Mouse (Mus musculus): ENCODE results near the gene Phrf1. TPM values are rescaled to one million over a fixed set of nuclear protein-coding genes. Genes with fewer than 3 reads are reported as not detected.
A peak's percentile ranks its signal among the peaks of the same experiment; 100 is the strongest.

Gene Phrf1
- polyA plus RNA-seq, 1 experiment from 2014 or later, result 67.1 TPM

DNA sequence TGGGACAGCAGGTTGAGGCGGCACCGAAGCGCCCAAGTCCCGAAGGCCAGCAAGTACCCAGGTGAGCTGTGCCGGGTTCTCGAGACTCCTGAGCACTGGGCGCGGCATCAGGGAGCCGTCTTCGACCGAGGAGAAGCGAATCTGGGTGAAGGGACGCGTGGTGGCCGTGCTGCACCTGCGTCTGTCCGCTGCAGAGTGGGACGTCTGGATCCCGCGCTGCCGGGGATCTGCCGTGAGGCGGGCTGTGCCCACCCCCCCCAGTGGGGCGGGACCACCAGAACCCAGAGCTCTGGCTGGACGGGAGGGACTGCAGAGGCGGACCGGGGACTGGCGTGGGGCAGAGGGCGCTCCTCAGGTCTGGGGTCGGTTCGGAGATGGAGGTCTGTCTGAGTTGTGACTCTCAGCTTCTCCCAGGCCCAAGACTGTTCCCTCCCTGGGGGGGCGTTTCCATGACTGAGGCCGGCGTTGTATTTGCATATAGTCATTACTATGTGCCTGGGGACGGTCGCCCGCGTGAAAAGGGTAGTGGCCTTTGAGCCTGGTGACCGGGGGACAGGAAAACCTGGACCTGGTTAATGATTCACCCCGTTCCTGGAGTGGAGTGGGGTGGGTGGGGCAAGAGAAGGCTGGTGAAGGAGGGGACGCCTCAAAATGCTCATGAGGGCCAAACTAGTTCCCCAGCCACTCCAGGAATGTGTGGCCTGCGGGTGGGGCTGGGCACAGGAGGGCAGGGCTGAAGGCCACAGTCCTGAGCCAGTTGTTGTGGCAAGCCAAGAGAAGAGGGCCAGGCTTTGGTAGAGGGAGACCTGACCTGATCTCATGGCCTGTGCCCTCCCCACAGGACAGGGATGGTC, 12.5 kb upstream of the Phrf1 start:
- 0 out of 2 replicates have a peak, but pooled peaks cover 4% of the 10 kb centered on the region for H3K36me3 ChIP-seq (ENCODE audit: control insufficient read depth, insufficient read depth, low read length)
- under 1% methylated on average over 42 of the region's 42 CpGs for WGBS
- no peaks in the 10 kb centered on the region for H3K27me3 ChIP-seq (ENCODE audit: control insufficient read depth, insufficient read depth, low read length)
- no peaks in the 10 kb centered on the region for H3K9me3 ChIP-seq (ENCODE audit: control insufficient read depth, low read length)
- peaks cover 10% of the 10 kb centered on the region for H3K4me1 ChIP-seq (replicated peaks; ENCODE audit: control insufficient read depth, insufficient read depth, low read length)
- peak overlapping the region; percentile 85 for H3K4me2 ChIP-seq (replicated peaks; ENCODE audit: low read depth, low read length)
- peak overlapping the region; percentile 56 for H3K4me3 ChIP-seq (ENCODE audit: low read depth, low read length)
- no peak for DNase-seq (ENCODE audit: low spot score)
- peak overlapping the region; percentile 67 for H3K27ac ChIP-seq (ENCODE audit: low read depth, low read length)
- H3K9ac ChIP-seq (ENCODE audit: low read depth, low read length), result peak overlapping the region; percentile 54
- peak; percentile 74 for ATAC-seq (ENCODE audit: low FRiP score)

GRCm38 (mm10) chr7:141216894-141217293, 11.7 kb upstream of the Phrf1 start:
- H3K4me3 ChIP-seq (ENCODE audit: low read depth, low read length), result no peak overlapping the region
- H3K9ac ChIP-seq (ENCODE audit: low read depth, low read length), result no peak overlapping the region
- H3K27me3 ChIP-seq (ENCODE audit: control insufficient read depth, insufficient read depth, low read length), result no peaks in the 10 kb centered on the region
- ATAC-seq (ENCODE audit: low FRiP score), result no peak
- peak overlapping the region; percentile 85 for H3K4me2 ChIP-seq (replicated peaks; ENCODE audit: low read depth, low read length)
- H3K27ac ChIP-seq (ENCODE audit: low read depth, low read length), result no peak overlapping the region
- 0 out of 2 replicates have a peak, but pooled peaks cover 4% of the 10 kb centered on the region for H3K36me3 ChIP-seq (ENCODE audit: control insufficient read depth, insufficient read depth, low read length)
- no peak for DNase-seq (ENCODE audit: low spot score)
- no peaks in the 10 kb centered on the region for H3K9me3 ChIP-seq (ENCODE audit: control insufficient read depth, low read length)
- 87% methylated on average over 11 of the region's 11 CpGs for WGBS
- peaks cover 12% of the 10 kb centered on the region for H3K4me1 ChIP-seq (replicated peaks; ENCODE audit: control insufficient read depth, insufficient read depth, low read length)

DNA sequence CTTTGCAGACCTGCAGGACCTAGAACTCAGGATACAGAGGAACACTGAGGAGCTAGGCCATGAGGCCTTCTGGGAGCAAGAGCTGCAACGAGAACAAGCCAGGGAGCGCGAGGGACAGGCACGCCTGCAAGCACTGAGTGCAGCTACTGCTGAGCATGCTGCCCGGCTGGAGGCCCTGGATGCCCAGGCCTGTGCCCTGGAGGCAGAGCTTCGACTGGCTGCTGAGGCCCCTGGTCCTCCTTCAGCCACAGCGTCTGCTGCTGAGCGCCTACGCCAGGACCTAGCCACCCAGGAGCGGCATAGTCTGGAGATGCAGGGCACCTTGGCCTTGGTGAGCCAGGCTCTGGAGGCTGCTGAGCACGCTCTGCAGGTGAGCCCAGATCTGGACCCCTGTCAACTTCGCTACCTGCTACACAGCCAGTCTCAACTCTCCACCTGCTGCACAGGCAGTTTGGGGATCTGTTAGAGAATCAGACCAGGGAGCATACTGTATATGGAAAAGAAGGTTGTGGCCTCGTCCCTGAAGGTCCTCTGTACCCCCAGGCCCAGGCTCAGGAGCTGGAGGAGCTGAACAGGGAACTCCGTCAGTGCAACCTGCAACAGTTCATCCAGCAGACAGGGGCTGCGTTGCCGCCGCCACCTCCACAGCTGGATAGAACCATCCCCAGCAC, 11.1 kb upstream of the Phrf1 start:
- Histone ChIP-seq H3K9me3 (ENCODE audit: control insufficient read depth, low read length) (no peaks in the 10 kb centered on the region), H3K27me3 (ENCODE audit: control insufficient read depth, insufficient read depth, low read length) (no peaks in the 10 kb centered on the region), H3K27ac (ENCODE audit: low read depth, low read length) (no peak overlapping the region), H3K9ac (ENCODE audit: low read depth, low read length) (0 out of 2 replicates have a peak overlapping the region, but pooled peaks have one; percentile 15), H3K4me1 (replicated peaks; ENCODE audit: control insufficient read depth, insufficient read depth, low read length) (peaks cover 16% of the 10 kb centered on the region), H3K4me3 (ENCODE audit: low read depth, low read length) (no peak overlapping the region), H3K36me3 (ENCODE audit: control insufficient read depth, insufficient read depth, low read length) (0 out of 2 replicates have a peak, but pooled peaks cover 4% of the 10 kb centered on the region), H3K4me2 (replicated peaks; ENCODE audit: low read depth, low read length) (0 out of 2 replicates have a peak overlapping the region, but pooled peaks have one; percentile 85)
- ATAC-seq (ENCODE audit: low FRiP score), result no peak
- 95% methylated on average over 17 of the region's 17 CpGs for WGBS
- no peak for DNase-seq (ENCODE audit: low spot score)

DNA sequence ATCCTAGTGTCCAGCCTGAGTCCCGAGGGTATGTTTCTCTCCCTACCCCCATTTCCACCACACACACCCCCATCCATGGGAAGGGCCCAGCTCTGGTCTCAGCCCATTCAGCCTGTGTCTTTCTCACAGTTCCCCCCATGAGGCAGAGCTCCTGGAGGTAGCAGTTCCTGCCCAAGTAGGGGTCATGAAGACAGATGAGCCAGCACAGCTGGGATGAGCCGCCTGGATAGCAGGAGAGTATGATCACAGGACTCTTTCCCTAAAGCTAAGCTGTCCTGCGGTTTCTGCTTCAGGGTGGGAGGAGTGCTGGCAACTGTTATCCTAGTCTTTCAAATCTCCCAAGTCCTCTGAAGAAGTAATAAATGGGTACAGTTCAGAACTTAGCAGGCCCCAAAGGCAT, 10.4 kb upstream of the Phrf1 start:
- no peak overlapping the region for H3K9ac ChIP-seq (ENCODE audit: low read depth, low read length)
- DNase-seq (ENCODE audit: low spot score) (no peak), ATAC-seq (ENCODE audit: low FRiP score) (no peak)
- H3K4me2 ChIP-seq (replicated peaks; ENCODE audit: low read depth, low read length), result no peak overlapping the region
- 0 out of 2 replicates have a peak, but pooled peaks cover 4% of the 10 kb centered on the region for H3K36me3 ChIP-seq (ENCODE audit: control insufficient read depth, insufficient read depth, low read length)
- peaks cover 16% of the 10 kb centered on the region for H3K4me1 ChIP-seq (replicated peaks; ENCODE audit: control insufficient read depth, insufficient read depth, low read length)
- H3K27me3 ChIP-seq (ENCODE audit: control insufficient read depth, insufficient read depth, low read length), result no peaks in the 10 kb centered on the region
- H3K9me3 ChIP-seq (ENCODE audit: control insufficient read depth, low read length), result no peaks in the 10 kb centered on the region
- no peak overlapping the region for H3K4me3 ChIP-seq (ENCODE audit: low read depth, low read length)
- no peak overlapping the region for H3K27ac ChIP-seq (ENCODE audit: low read depth, low read length)
- 81% methylated on average over 3 of the region's 3 CpGs for WGBS

DNA sequence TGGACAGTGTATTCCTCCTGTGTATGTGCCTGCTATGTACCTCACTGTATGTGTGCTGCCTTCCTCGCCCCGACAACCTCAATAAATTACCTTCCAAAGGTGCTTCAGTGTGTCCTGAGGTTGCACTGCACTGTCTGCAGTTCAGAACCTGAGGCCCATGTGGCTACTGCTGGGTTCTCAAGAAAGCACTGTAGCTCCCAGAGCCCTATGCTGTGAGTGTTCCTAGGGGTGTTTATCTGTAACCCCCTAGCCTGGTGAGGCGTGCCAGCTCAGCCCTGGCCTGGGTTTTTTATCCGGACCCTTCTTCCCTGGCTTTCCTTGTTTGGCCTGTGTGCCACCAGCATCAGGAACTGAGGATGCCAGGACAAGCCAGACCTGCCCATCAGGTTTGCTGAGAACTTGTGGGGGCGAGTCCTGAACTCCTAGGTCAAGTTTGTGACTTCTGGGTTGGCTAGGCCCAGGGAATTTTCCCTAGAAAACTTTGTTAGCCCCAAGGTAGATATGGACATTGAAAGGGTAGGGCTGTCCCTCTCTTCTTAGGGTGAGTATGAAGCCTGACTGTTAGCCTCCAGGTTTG, 9.9 kb upstream of the Phrf1 start:
- H3K9me3 ChIP-seq (ENCODE audit: control insufficient read depth, low read length), result no peaks in the 10 kb centered on the region
- no peak overlapping the region for H3K4me3 ChIP-seq (ENCODE audit: low read depth, low read length)
- no peak overlapping the region for H3K9ac ChIP-seq (ENCODE audit: low read depth, low read length)
- H3K4me1 ChIP-seq (replicated peaks; ENCODE audit: control insufficient read depth, insufficient read depth, low read length), result peaks cover 16% of the 10 kb centered on the region
- no peaks in the 10 kb centered on the region for H3K27me3 ChIP-seq (ENCODE audit: control insufficient read depth, insufficient read depth, low read length)
- 92% methylated on average over 5 of the region's 5 CpGs for WGBS
- no peak for ATAC-seq (ENCODE audit: low FRiP score)
- no peak overlapping the region for H3K27ac ChIP-seq (ENCODE audit: low read depth, low read length)
- H3K4me2 ChIP-seq (replicated peaks; ENCODE audit: low read depth, low read length), result no peak overlapping the region
- 0 out of 2 replicates have a peak, but pooled peaks cover 4% of the 10 kb centered on the region for H3K36me3 ChIP-seq (ENCODE audit: control insufficient read depth, insufficient read depth, low read length)
- no peak for DNase-seq (ENCODE audit: low spot score)

GRCm38 (mm10) chr7:141219558-141220099, 9.0 kb upstream of the Phrf1 start:
- Histone ChIP-seq H3K27ac (ENCODE audit: low read depth, low read length) (peak overlapping the region; percentile 17; the same call in 1 of the 2 replicates), H3K9me3 (ENCODE audit: control insufficient read depth, low read length) (no peaks in the 10 kb centered on the region), H3K36me3 (ENCODE audit: control insufficient read depth, insufficient read depth, low read length) (0 out of 2 replicates have a peak, but pooled peaks cover 4% of the 10 kb centered on the region), H3K4me1 (replicated peaks; ENCODE audit: control insufficient read depth, insufficient read depth, low read length) (peaks cover 16% of the 10 kb centered on the region), H3K9ac (ENCODE audit: low read depth, low read length) (no peak overlapping the region), H3K4me2 (replicated peaks; ENCODE audit: low read depth, low read length) (no peak overlapping the region), H3K4me3 (ENCODE audit: low read depth, low read length) (no peak overlapping the region), H3K27me3 (ENCODE audit: control insufficient read depth, insufficient read depth, low read length) (no peaks in the 10 kb centered on the region)
- no peak for DNase-seq (ENCODE audit: low spot score)
- ATAC-seq (ENCODE audit: low FRiP score), result no peak
- 93% methylated on average over 1 of the region's 1 CpGs for WGBS

DNA sequence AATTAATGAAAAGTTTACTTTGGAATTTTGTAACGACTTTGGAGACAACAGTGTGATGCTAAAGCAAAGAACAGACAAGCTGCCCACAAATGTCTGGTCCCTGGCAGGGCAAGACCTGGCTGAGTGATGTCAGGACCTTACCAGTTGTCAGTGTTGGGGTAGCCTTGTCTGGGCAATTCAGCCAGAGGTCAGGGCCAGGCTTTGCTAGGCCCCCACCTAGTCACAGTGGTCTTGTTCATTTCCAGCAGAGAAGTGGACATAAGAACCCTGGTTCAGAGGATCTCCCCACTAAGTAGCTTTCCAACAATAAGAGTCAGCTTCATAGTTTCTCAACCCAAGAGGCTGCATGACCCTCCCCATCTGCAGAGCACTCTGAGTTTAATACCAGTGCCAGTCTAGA, 8.2 kb upstream of the Phrf1 start:
- no peak overlapping the region for H3K27ac ChIP-seq (ENCODE audit: low read depth, low read length)
- no peak overlapping the region for H3K9ac ChIP-seq (ENCODE audit: low read depth, low read length)
- H3K27me3 ChIP-seq (ENCODE audit: control insufficient read depth, insufficient read depth, low read length), result no peaks in the 10 kb centered on the region
- no peak overlapping the region for H3K4me2 ChIP-seq (replicated peaks; ENCODE audit: low read depth, low read length)
- H3K9me3 ChIP-seq (ENCODE audit: control insufficient read depth, low read length), result no peaks in the 10 kb centered on the region
- 0 out of 2 replicates have a peak, but pooled peaks cover 4% of the 10 kb centered on the region for H3K36me3 ChIP-seq (ENCODE audit: control insufficient read depth, insufficient read depth, low read length)
- whole genome bisulfite sequencing, result 80% methylated on average over 1 of the region's 1 CpGs
- DNase-seq (ENCODE audit: low spot score), result no peak
- H3K4me3 ChIP-seq (ENCODE audit: low read depth, low read length), result no peak overlapping the region
- peaks cover 11% of the 10 kb centered on the region for H3K4me1 ChIP-seq (replicated peaks; ENCODE audit: control insufficient read depth, insufficient read depth, low read length)
- ATAC-seq (ENCODE audit: low FRiP score), result no peak
